8 mouse cellular contexts compared by ENCODE assay signal in genomic region chr4:101292736-101293541, GRCm38 (mm10). TPM values are rescaled to one million over a fixed set of nuclear protein-coding genes. Genes with fewer than 3 reads are reported as not detected.
DNase-seq lines count a peak whose midpoint lies in the region; ATAC-seq and TF ChIP-seq lines count a peak whose summit lies in the region.

No protein-coding gene starts in this region.

- peak; percentile 80 for ATAC-seq in erythroid progenitor cell, adult 5-6 weeks (replicated peaks; ENCODE audit: low FRiP score, poor library complexity, severe bottlenecking)
- peak; percentile 67 for ATAC-seq in megakaryocyte, adult 5-6 weeks (ENCODE audit: poor library complexity, severe bottlenecking)

- H3K27ac ChIP-seq in MEL (ENCODE audit: control insufficient read depth, low read depth, low read length) = peak overlapping the region; percentile 72
- peak overlapping the region; percentile 100 for H3K27ac ChIP-seq in bone marrow macrophage, adult 2 months (ENCODE audit: insufficient read depth, low read depth, low read length)

- peak; percentile 65 for DNase-seq in MEL (ENCODE audit: low read depth, low spot score)
- peak; percentile 66 to 70 for DNase-seq in heart, postnatal 10 days
- peak; percentile 73 to 86 for DNase-seq in kidney, postnatal 25 days
- peak; percentile 27 to 29 for DNase-seq in right cerebral cortex, postnatal 10 days (ENCODE audit: low spot score in 2 of 2)
- peak; percentile 61 to 80 for DNase-seq in urinary bladder, postnatal 36 days (ENCODE audit: low spot score in 2 of 2)

- no peaks in the 10 kb centered on the region for H3K9me3 ChIP-seq in MEL (replicated peaks; ENCODE audit: insufficient read depth, low read length)

- no peaks in the 10 kb centered on the region; the same call in 1 of the 2 replicates for H3K79me2 ChIP-seq in MEL (ENCODE audit: control insufficient read depth, insufficient read depth, low read length, poor library complexity)

- no peak for TF ChIP-seq POLR2A in MEL (IDR thresholded peaks at IDR 0.05; ENCODE audit: control insufficient read depth in 1 of 2, insufficient read depth in 1 of 2, low read depth in 1 of 2, low read length in 2 of 2, poor library complexity in 1 of 2)
- no peak; the same call in 1 of the 2 replicates for TF ChIP-seq POLR2A in bone marrow macrophage, adult 2 months (IDR thresholded peaks at IDR 0.05; ENCODE audit: borderline replicate concordance, low read depth, low read length)

- TF ChIP-seq CTCF in MEL (IDR thresholded peaks at IDR 0.05 in 2 of 3, conservative IDR thresholded peaks at IDR 0.05 in 1 of 3; ENCODE audit: control insufficient read depth in 1 of 3, insufficient read depth in 1 of 3, low read depth in 2 of 3, low read length in 3 of 3, poor library complexity in 1 of 3, severe bottlenecking in 1 of 3) = no peak
- no peak for TF ChIP-seq CTCF in bone marrow macrophage, adult 2 months (IDR thresholded peaks at IDR 0.05; ENCODE audit: low read depth, low read length)

- no peak for TF ChIP-seq EP300 in MEL (IDR thresholded peaks at IDR 0.05; ENCODE audit: low read depth in 1 of 2, low read length in 2 of 2)

- peak overlapping the region; percentile 84 for H3K9ac ChIP-seq in MEL (ENCODE audit: control insufficient read depth, low read depth, low read length, poor library complexity, severe bottlenecking)

- H3K36me3 ChIP-seq in MEL (ENCODE audit: control insufficient read depth in 1 of 2, insufficient read depth in 2 of 2, low read length in 2 of 2) = no peaks in the 10 kb centered on the region

- peak overlapping the region; percentile 75 to 91 for H3K4me3 ChIP-seq in MEL (ENCODE audit: control insufficient read depth in 1 of 2, insufficient read depth in 1 of 2, low read depth in 2 of 2, low read length in 2 of 2)
- H3K4me3 ChIP-seq in bone marrow macrophage, adult 2 months (ENCODE audit: insufficient read depth, low read length) = peak overlapping the region; percentile 66

- TF ChIP-seq RAD21 in MEL (IDR thresholded peaks at IDR 0.05; ENCODE audit: low read depth, low read length) = no peak

- peaks cover 5 to 8% of the 10 kb centered on the region in 2 experiments; a peak in 3 of 4 replicates for H3K27me3 ChIP-seq in MEL (ENCODE audit: control insufficient read depth in 1 of 2, insufficient read depth in 2 of 2, low read length in 2 of 2)

- H3K4me1 ChIP-seq in MEL (ENCODE audit: control insufficient read depth in 1 of 2, insufficient read depth in 2 of 2, low read length in 2 of 2) = peaks cover 0 to 6% of the 10 kb centered on the region in 2 experiments; a peak in 1 of 4 replicates
- H3K4me1 ChIP-seq in bone marrow macrophage, adult 2 months (ENCODE audit: control insufficient read depth, insufficient read depth, low read length) = peaks cover 39% of the 10 kb centered on the region

- intact Hi-C loops in heart, postnatal 10 days (cut with DNase I) = loop anchor here (2.0 to 10.0 kb wide), 3 partner anchors 28 to 508 kb away; partner anchors contain the start of gene Jak1

TF ChIP-seq in MEL, 35 proteins besides CTCF, POLR2A, EP300 and RAD21:
- TF ChIP-seq MAZ (IDR thresholded peaks at IDR 0.05; ENCODE audit: low read depth, low read length) = peak; percentile 73; the same call in 1 of the 2 replicates
- TF ChIP-seq NELFE (IDR thresholded peaks at IDR 0.05; ENCODE audit: low read depth, low read length) = 0 out of 2 replicates have a peak, but pooled peaks have one; percentile 22
- no peak for TF ChIP-seq GATA1 (IDR thresholded peaks at IDR 0.05; ENCODE audit: low read depth, low read length)
- 0 out of 2 replicates have a peak, but pooled peaks have one; percentile 25 for TF ChIP-seq UBTF (IDR thresholded peaks at IDR 0.05; ENCODE audit: borderline replicate concordance, insufficient read depth, low read depth, low read length)

RNA-seq across cellular contexts. Expression of gene Jak1, which starts 27.9 kb away (rescaled TPM):
- total RNA-seq in MEL (2012; rRNA removed) = 35.0 and 37.3 TPM in 2 replicates
- 10 to 100 TPM in 1 of 2 experiments, not detected in 1; 41.9 TPM for polyA plus RNA-seq in MEL (2012; ENCODE audit: insufficient read depth in 1 of 2, insufficient read length in 2 of 2, low read depth in 1 of 2, low replicate concordance in 2 of 2, missing spikeins in 1 of 2)
- 108 and 127 TPM in 2 replicates for polyA plus RNA-seq in bone marrow macrophage, adult 2 months (2012; ENCODE audit: insufficient read depth, insufficient read length, missing spikeins)
- total RNA-seq in erythroid progenitor cell, adult 5-6 weeks (2015; ENCODE audit: low replicate concordance) = 70.0 and 82.9 TPM in 2 replicates
- 78.2 and 87.5 TPM in 2 replicates for total RNA-seq in erythroid progenitor cell, adult 5-6 weeks (2017; ENCODE audit: low replicate concordance)
- total RNA-seq in heart, postnatal 10 days (2021) = 10 to 100 TPM; 89.5 to 93.0 TPM
- 105 and 111 TPM in 2 replicates for total RNA-seq in megakaryocyte, adult 5-6 weeks (2015)
- 92.7 and 98.5 TPM in 2 replicates for total RNA-seq in megakaryocyte, adult 5-6 weeks (2017)

Comparison
In these comparisons a context has a peak if more than half of its experiments do, and no peak if none do; other contexts are left out.
1. Peak in every context shown above with its lines: DNase-seq, ATAC-seq, H3K4me3 ChIP-seq and H3K27ac ChIP-seq.
2. DNase-seq: peak in every context shown above with its lines; median percentile 80 in kidney, postnatal 25 days; 70 in urinary bladder, postnatal 36 days; 68 in heart, postnatal 10 days; 65 in MEL; 28 in right cerebral cortex, postnatal 10 days.